Mouse (Mus musculus) kidney, postnatal 0 days (tissue): ENCODE data around the gene Ephb3. TPM values are rescaled to one million over a fixed set of nuclear protein-coding genes. Genes with fewer than 3 reads are reported as not detected.

Experiments used
- ATAC-seq: fragments of 200-750 bp; cut with Nextera tagmentation; replicated peaks from 2 replicates; pipeline ENCODE4 v1.8.0; 2017; ENCODE audit warnings: low read depth, moderate number of reproducible peaks, moderate TSS enrichment, moderate library complexity; ENCODE audit not compliant: low FRiP score
- DNase-seq: peaks from one replicate; pipeline ENCODE4 v3.0.0-alpha.2; 2016; ENCODE audit warnings: low spot score
- H3K27ac ChIP-seq: fragments of 300-500 bp; sonication (generic); 2 replicates; pipeline ENCODE4 v1.5.1; 2014; ENCODE audit warnings: mild to moderate bottlenecking
- H3K27me3 ChIP-seq: fragments of 300-500 bp; sonication (generic); 2 replicates; pipeline ENCODE4 v1.6.1; 2014; ENCODE audit warnings: low read length, mixed read lengths; ENCODE audit not compliant: insufficient read depth
- H3K36me3 ChIP-seq: fragments of 300-500 bp; sonication (generic); 2 replicates; pipeline ENCODE4 v1.6.1; 2014; ENCODE audit warnings: low read length, mixed read lengths; ENCODE audit not compliant: insufficient read depth
- H3K4me1 ChIP-seq: fragments of 300-500 bp; sonication (generic); replicated peaks from 2 replicates; pipeline ENCODE4 v1.6.1; 2014; ENCODE audit warnings: antibody characterized with exemption, low read length, mixed read lengths; ENCODE audit not compliant: insufficient read depth
- H3K4me2 ChIP-seq: fragments of 300-500 bp; sonication (generic); 2 replicates; pipeline ENCODE4 v1.6.1; 2014; ENCODE audit warnings: mild to moderate bottlenecking, low read length, moderate library complexity, mixed read lengths
- H3K4me3 ChIP-seq: fragments of 300-500 bp; sonication (generic); replicated peaks from 2 replicates; pipeline ENCODE4 v1.5.1; 2014; ENCODE audit warnings: low read depth, low read length
- H3K9ac ChIP-seq: fragments of 300-500 bp; sonication (generic); 2 replicates; pipeline ENCODE4 v1.6.1; 2014; ENCODE audit warnings: low read depth, low read length
- H3K9me3 ChIP-seq: fragments of 300-500 bp; sonication (generic); replicated peaks from 2 replicates; pipeline ENCODE4 v1.6.1; 2016; ENCODE audit warnings: low read length, inconsistent platforms, mixed read lengths
- CTCF ChIP-seq: IDR thresholded peaks from 2 replicates; pipeline ENCODE4 v1.5.1; 2016; ENCODE audit warnings: antibody characterized with exemption, low read depth, mild to moderate bottlenecking, moderate library complexity
- WGBS: fragments of 180-500 bp; shearing (Covaris S2); extraction: QIAGEN DNeasy Blood & Tissue Kit; methylation state at CpG from one replicate; pipeline ENCODE4 v1.1.7; 2014; 5-methylcytosine and 5-hydroxymethylcytosine counted together
- polyA plus RNA-seq: library from polyadenylated mRNA; unstranded; fragments of >200 nt; fragmentation: Nextera tagmentation; extraction: Ambion mirVana; gene quantifications from 2 replicates; pipeline ENCODE4 v1.2.1, GENCODE M21; 2015

Ephb3 gene
- polyA plus RNA-seq, 1 experiment from 2014 or later, result 12.2 TPM

- H3K27me3 ChIP-seq, result no peaks in the 10 kb centered on the region
- no peak overlapping the region for H3K4me3 ChIP-seq
- H3K9me3 ChIP-seq, result no peaks in the 10 kb centered on the region
- no peak overlapping the region for H3K9ac ChIP-seq
- H3K4me2 ChIP-seq, result no peak overlapping the region
- no peak for TF ChIP-seq CTCF
- no peaks in the 10 kb centered on the region for H3K4me1 ChIP-seq
- DNase-seq (no peak), ATAC-seq (no peak)
- WGBS, result no CpG with 5 or more reads among the region's 1 CpGs
- H3K36me3 ChIP-seq, result no peaks in the 10 kb centered on the region
- H3K27ac ChIP-seq, result no peak overlapping the region
These were observed 29.3 kb upstream of the Ephb3 start for GRCm38 (mm10) chr16:21175236-21175635.

GRCm38 (mm10) chr16:21182108-21182507, 22.4 kb upstream of the Ephb3 start:
- Histone ChIP-seq H3K9me3 (no peaks in the 10 kb centered on the region), H3K9ac (no peak overlapping the region), H3K36me3 (no peaks in the 10 kb centered on the region), H3K27ac (no peak overlapping the region), H3K4me3 (no peak overlapping the region), H3K4me1 (no peaks in the 10 kb centered on the region), H3K27me3 (no peaks in the 10 kb centered on the region), H3K4me2 (no peak overlapping the region)
- 32% methylated on average over 1 of the region's 1 CpGs for WGBS
- DNase-seq (no peak), ATAC-seq (no peak)
- no peak for TF ChIP-seq CTCF

- no peaks in the 10 kb centered on the region for H3K27me3 ChIP-seq
- H3K4me2 ChIP-seq, result no peak overlapping the region
- ATAC-seq (no peak), DNase-seq (no peak)
- no peaks in the 10 kb centered on the region for H3K9me3 ChIP-seq
- H3K9ac ChIP-seq, result no peak overlapping the region
- H3K36me3 ChIP-seq, result no peaks in the 10 kb centered on the region
- no peak overlapping the region for H3K4me3 ChIP-seq
- no peak for TF ChIP-seq CTCF
- H3K4me1 ChIP-seq, result no peaks in the 10 kb centered on the region
- no peak overlapping the region for H3K27ac ChIP-seq
These were observed 19.9 kb upstream of the Ephb3 start for GRCm38 (mm10) chr16:21184697-21185096.

- Histone ChIP-seq H3K9ac (no peak overlapping the region), H3K27ac (no peak overlapping the region), H3K9me3 (no peaks in the 10 kb centered on the region), H3K4me2 (no peak overlapping the region), H3K4me3 (no peak overlapping the region), H3K4me1 (no peaks in the 10 kb centered on the region), H3K36me3 (no peaks in the 10 kb centered on the region), H3K27me3 (no peaks in the 10 kb centered on the region)
- no peak for DNase-seq
- TF ChIP-seq CTCF, result no peak
- no peak for ATAC-seq
- WGBS, result 48% methylated on average over 7 of the region's 7 CpGs
These were observed 17.0 kb upstream of the Ephb3 start for GRCm38 (mm10) chr16:21187568-21187967.

- Histone ChIP-seq H3K27me3 (no peaks in the 10 kb centered on the region), H3K36me3 (no peaks in the 10 kb centered on the region), H3K4me2 (no peak overlapping the region), H3K27ac (no peak overlapping the region), H3K4me3 (no peak overlapping the region), H3K9ac (no peak overlapping the region), H3K9me3 (no peaks in the 10 kb centered on the region), H3K4me1 (no peaks in the 10 kb centered on the region)
- no peak for ATAC-seq
- WGBS, result 85% methylated on average over 3 of the region's 3 CpGs
- no peak for DNase-seq
- TF ChIP-seq CTCF, result peak; percentile 56
These were observed 16.2 kb upstream of the Ephb3 start for GRCm38 (mm10) chr16:21188345-21188744.

- ATAC-seq, result no peak
- Histone ChIP-seq H3K27me3 (no peaks in the 10 kb centered on the region), H3K9me3 (no peaks in the 10 kb centered on the region), H3K4me2 (no peak overlapping the region), H3K27ac (no peak overlapping the region), H3K9ac (no peak overlapping the region), H3K36me3 (no peaks in the 10 kb centered on the region), H3K4me3 (no peak overlapping the region), H3K4me1 (no peaks in the 10 kb centered on the region)
- 62% methylated on average over 14 of the region's 14 CpGs for WGBS
- no peak for TF ChIP-seq CTCF
- DNase-seq, result no peak
These were observed 13.0 kb upstream of the Ephb3 start for GRCm38 (mm10) chr16:21191569-21191968.

GRCm38 (mm10) chr16:21192509-21193354, 11.8 kb upstream of the Ephb3 start:
- ATAC-seq, result peak; percentile 38; the same call in 1 of the 2 replicates
- WGBS, result 37% methylated on average over 7 of the region's 7 CpGs
- no peak overlapping the region for H3K27ac ChIP-seq

More at GRCm38 (mm10) chr16:21192509-21193354, 11.8 kb upstream of the Ephb3 start:
- H3K36me3 ChIP-seq, result no peaks in the 10 kb centered on the region
- no peak overlapping the region for H3K4me3 ChIP-seq
- peak; percentile 95 for DNase-seq
- peak; percentile 95 for TF ChIP-seq CTCF
- H3K27me3 ChIP-seq, result no peaks in the 10 kb centered on the region
- no peak overlapping the region for H3K9ac ChIP-seq
- H3K9me3 ChIP-seq, result no peaks in the 10 kb centered on the region
- no peaks in the 10 kb centered on the region for H3K4me1 ChIP-seq
- no peak overlapping the region for H3K4me2 ChIP-seq
